Mouse (Mus musculus) B cell, adult 2 months (primary cell): Measurements from ENCODE around the gene Arl5c.
A peak's percentile ranks its signal among the peaks of the same experiment; 100 is the strongest.

Source experiments
- DNase-seq, 2 experiments: peaks; one replicate each; pipeline ENCODE4 v3.0.0; 2022

Gene Arl5c

DNA sequence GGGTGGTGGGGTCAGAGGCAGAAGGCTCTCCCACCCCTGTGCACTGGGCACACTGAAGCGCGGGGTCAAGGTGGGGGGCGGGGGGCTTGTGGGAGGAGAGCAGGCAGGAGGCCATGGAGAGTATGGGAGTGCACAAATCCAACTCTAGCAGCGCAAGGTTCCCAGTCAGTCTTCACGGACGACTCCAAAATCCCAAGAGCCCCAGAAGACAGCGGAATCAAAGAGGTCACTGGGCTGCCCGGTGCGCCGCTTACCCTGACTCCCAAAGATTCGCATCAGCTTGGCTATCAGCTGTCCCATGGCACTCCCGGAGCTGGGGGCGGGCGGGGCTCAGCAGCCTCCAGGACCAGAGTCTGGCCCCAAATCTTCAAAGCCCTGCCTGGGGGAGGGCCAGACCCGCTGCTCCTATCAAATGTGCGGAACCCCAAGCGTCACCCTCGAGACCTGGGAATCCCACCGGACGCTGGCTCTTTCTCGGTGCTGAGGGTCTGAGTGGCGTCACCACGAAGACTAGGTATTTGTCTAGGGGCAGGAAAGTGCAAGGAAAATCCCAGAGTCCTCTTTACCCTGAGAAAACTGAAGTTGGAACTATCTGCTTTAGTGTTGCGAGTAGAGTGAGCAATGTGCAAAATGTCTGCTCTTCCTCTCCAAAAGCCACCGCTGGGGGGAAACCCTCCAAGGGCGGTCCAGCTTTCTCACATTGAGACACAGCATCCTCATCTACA is at the start of gene Arl5c:
Arl5c (minus strand) TSS at position 618 of the 725 bp plus-strand sequence.
- DNase-seq: peak; percentile 80 to 81

DNA sequence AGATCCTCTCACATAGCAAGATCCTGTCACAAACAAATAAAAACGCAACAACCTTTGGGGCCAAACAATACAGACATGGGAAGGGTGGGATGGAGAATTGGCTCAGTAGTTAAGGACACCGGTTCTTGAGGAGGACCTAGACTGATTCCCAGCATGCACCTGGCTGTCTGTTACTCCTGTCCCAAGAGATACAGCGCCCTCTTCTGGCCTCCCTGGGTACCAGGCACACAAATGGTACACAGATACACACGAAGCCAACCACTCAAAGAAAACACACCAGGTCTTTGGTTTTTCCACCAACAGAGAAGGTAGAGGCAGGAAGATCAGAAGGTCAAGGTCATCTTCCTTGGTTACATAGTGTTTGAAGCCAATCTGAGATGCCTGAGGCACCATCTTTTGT is 49.6 kb upstream of the Arl5c start:
- peak; percentile 52 to 54 for DNase-seq

DNA sequence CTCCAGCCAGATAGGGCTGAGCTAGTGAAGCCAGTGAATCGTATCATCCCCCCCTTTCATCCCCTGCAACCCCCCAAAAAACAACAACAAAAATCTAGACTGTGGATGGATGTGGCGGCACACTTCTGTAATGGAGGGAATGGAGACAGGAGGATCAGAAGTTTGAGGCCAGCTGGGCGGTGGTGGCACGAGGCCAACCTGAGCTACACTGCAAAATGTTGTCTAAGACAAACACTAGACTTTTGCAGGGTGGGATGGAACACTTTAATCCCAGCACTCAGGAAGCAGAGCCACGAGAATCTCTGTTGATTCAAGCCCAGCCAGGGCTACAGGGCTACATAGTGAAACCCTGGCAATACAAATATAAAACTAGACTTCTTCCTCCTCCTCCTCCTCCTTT is 48.1 kb upstream of the Arl5c start:
- DNase-seq: no peak

DNA sequence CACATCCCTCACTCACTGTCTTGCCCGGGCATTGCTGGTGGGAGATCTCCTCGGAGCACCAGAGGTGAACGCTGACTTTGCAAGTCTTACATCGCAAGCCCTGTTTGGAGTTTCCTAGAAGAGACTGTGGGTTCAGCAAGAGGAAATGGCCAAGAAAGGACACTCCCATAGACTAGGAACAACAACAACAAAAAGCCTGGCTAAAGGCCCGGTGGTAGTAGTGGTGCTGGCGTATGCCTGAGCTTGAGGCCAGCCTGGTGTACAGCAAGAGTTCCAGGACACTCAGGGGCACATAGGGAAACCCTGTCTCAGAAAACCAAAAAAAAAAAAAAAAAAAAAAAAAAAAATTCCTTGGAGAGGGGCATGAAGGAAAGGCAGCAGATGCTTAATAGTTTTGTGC is 46.8 kb upstream of the Arl5c start:
- no peak for DNase-seq

DNA sequence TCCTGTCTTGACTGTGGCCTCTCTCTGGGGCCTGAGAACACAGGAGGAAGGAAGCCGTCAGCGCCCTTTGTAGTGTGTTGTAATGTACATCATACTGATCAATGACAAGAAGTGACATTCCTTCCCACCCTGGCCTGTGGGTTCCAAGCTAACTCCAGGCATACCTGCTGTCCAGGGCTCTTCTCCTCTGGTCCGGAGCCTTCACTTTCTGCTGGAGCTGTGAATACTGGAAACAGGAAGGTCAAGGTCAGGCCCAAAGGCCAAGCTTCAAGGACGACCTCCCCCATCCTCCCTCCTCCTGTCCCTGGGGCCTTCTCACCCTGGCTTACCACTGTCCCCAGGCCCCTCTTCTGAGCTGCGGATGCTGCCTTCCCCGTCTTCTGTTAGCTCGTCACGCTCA is 45.0 kb upstream of the Arl5c start:
- DNase-seq: no peak

DNA sequence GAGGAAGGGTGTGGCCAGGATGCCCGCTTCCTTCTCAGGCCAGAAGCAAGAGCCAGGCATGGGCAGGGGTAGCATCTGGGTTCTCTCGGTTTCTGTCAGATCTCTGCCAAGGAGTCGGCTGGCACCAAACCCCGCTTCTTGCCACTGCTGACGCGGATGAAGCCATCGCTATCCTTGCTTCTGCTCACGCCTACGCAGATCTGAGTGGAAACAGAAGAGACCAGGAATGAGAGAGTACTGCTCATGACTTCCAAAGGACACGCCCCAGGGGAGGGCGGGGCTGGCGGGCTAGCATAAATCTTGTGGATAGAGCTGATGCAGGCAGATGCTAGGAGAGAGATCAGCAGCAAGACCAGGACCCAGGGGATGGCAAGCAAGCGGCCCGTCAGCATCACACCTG is 41.9 kb upstream of the Arl5c start:
- no peak for DNase-seq

DNA sequence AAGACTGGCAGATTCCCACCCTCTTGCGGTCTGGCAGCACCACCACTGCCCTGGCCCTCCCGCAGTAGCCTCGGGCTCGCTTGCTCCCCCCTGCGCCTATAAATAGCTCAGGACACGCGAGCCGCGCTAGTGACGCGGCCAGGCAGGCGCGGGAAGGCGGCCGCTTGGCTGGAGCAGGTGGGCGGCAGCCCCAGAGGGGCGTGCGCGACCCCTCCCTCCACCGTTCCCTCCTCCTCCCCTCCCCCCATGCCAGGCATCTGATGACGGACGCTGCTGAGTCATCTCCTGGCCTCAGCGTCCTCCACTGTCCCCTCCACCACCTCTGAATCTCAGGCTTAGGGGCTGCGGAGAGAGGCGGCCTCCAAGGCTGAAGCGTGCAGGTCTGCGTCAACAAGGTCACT is 40.0 kb upstream of the Arl5c start:
- DNase-seq: no peak

DNA sequence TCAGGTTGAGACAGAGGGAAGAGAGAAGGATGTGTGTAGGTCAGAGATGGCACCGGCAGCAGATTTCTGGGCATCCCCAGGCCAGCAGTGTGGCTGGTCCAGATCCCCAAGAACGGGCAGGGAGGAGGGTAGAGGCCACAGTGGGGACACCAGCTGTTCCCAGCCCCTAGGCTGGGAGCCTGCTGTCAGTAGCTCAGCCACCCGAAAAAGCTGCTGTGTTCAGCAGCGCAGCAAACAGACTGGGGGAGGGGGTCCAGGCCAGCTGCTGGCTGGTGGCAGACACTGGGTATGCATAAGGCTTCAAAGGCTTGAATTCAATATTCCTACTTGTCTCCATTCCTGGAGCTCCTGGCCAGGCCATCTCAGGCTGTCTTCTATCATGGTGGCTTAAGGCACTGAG is 38.9 kb upstream of the Arl5c start:
- DNase-seq: no peak

DNA sequence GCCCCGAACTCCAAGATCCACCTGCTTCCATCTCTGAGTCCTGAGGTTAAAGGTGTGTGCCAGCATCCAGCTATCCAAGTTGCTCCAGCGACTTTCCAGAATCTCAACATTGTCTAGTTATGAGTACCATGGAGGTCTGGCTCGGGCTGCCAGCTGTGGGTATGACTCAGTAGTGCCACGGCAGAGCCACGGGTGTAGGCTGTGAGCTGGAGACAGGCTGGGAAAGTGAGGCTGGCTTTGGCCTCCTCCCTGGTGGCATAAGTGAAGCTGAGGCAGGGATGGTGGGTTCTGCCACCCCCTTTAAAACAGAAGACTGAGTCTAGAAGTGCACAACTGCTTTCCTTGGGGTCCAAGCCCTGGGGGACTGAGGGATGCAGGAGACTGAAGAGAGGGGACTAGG is 38.1 kb upstream of the Arl5c start:
- DNase-seq: no peak

DNA sequence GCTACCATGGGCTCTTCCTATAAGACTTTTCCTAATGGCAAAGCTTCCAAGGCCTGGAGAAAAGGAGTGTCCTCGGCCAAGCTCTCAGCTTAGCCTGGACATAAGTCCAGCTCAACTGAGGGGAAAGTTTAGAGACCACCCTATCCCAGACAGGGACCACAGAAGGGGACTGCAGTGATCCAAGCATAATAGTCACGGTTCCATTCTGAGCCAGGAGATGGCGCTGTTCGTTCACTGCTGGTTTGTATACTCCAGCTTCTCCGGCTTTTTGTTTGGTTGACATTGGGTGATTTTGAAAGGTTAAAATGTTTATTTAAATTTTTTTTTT is 35.4 kb upstream of the Arl5c start:
- DNase-seq: peak; percentile 85 to 87

DNA sequence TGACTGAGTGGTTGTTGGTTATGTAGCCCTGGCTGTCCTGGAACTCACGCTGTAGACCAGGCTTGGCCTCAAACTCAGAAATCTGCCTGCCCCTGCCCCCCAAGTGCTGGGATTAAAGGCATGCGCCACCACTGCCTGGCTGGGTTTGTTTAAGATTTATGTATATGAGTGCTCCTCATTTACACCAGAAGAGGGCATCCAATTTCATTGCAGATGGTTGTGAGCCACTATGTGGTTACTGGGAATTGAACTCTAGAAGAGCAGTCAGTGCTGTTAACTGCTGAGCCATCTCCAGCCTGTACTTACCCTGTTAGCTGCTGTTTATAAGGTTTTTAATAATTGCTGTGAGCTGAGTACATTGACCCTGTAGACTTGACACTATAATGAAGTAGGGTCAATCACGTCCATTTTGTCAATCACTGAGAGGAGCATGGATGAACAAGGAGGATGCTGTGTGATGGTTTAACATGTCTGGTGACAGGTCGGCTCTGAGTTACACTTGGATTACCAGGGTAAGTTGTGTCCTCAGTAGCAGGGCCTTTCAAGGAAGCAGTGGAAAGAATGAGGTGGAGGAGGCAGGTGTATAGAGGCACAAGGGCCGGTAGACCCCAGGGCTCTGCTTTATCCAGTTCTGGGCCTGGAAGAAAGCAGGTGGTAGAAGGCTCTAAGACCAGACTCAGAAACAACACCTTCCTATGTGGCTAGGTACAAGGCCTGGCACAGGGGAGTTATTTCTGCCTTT is 34.9 kb upstream of the Arl5c start:
- DNase-seq: peak in 1 of 2 experiments; percentile 16

DNA sequence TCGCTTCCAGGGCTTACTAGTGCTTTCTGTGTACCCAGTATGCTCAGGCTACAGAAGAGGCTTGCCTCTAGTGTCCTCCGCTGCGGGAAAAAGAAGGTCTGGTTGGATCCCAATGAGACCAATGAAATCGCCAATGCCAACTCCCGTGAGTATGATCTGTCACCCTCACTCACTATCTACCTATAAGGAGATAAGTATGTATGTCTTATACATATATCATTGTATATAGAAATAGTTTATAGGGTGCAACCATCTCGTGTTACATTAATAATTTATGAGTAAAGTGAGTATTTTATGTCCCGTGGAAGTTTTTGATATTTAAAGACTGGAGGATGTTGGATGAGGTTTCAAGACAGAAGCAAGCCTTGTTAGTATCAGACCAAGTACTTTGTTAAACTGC is 31.8 kb upstream of the Arl5c start:
- DNase-seq: no peak

DNA sequence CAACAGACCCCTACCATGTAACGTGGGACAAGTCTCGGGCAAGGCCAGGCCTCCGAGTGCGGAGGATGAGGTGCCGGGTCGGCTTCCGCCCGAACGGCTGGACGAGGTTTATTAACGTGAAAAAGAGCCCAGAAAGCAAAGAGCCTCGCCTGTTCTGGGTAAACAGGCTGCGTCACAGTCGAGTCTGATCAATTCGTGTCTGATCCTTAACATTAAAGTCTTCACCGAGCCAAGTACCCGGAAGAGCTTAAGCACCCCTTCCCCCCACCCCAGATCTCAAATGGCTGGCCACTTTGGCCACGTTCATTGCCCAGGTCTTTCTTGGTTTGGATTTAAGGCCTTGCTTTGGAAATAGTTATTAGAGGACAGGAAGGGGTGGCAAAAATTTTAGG is 31.3 kb upstream of the Arl5c start:
- DNase-seq: no peak

DNA sequence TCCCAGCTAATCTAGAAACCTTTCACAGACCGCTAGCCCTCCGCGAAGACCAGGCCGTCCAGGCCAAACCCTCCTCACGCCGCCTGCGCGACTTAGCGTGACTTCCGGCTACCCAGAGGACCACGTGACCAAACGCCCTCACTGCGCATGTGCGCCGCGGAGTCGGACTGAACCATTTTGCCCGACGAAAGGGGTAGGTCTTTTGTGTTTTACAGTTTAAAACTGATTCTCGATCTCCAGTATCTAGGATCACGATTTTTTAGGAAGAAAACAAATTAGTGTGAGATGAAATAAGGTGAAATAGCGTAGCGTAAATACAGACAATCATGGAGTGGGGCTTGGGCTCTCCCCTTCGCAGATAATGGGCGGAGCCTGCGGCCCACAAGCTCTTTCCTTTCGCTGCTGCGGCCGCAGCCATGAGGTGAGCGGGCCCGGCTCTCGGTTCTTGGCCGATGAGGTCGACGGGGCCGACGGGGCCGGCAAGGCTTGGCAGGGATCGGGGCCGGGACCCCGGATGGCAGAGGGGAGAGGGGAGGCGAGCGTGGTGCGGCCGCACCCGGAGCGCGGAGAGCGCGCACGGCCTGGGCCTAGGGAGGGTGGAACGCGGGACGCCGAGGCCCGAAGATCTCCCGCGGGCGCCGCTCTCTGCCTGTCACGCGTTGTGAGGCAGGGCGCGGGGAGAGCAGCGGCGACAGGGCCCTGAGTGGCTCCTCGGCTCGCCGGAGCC is 30.8 kb upstream of the Arl5c start, which contains the start of gene Rpl19:
Rpl19 (plus strand) TSS at position 141 of the 727 bp plus-strand sequence.
- DNase-seq: peak; percentile 91 to 93

DNA sequence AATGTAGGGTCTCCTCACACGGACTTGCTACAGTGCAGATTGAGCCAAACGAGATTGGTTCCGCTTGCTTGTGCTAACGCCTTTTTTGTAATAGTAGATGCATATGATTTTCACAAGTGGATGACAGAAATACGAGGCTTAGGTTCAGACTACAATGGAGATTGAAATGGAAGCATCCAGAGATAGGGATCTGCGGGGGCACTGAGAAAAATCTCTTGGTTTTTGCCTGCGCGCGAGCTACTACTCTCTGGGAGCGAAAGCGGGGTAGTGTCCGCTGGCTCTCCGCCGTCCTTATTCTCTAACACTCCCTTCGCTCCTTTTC is 30.2 kb upstream of the Arl5c start:
- DNase-seq: no peak

DNA sequence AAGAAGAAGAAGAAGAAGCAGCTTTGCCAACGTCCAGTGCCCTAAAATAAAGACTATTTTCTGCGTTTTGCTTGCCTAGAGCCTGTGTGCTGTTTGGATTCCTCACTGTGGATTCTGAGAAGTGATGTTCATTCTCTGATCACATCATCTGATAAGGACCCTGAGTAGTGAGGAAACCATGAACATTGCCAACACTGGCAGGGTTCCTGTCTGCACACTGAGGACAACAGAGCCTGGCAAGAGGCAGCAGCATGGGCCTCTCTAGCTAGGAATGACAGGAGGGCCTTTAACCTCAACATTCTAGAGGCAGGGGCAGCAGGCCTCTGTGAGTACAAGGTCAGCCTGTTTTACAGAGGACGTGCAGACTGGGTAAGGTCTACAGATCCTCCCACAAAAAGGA is 28.5 kb upstream of the Arl5c start:
- no peak for DNase-seq

DNA sequence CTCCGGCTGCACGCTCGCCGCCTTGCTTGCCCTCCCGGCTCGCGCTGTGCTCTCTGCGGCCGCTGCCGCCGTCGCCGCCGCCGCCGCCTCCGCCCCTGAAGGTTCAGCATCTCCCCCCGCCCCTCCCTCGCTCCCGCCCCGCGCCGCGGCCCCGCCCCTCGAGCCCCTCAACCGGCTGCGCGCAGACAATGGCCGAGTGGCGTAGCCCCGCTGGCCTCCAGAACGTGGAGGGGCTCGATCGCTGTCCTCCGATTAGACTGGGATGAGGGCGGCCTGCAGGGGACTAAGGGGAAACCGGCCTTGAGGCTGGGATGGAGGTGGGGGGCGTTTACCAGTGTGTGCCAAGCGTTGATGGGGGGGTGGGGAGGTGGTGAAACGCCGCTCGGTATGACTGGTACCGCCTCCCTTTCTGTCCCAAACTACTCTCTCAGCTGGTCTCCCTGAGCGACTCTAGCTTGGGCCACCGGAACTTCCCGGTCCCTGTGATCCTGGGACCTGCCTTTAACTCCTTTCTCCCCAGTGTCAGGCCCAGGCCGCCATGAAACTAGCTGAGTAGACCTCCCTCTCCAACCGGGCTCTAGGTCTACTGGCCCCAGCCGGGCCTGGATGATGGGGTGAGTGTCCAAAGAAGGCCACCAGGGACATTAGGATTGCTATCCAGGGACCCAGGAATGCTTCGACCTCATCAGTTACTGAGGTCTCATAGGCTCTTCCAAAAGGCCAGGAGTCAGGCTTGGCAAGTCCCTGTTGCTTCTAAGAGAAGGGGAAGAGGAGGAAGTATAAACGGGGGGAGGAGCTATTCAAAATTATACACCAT is 26.8 kb upstream of the Arl5c start, which contains the start of gene Cacnb1:
Cacnb1 (minus strand) TSS at position 480 of the 817 bp plus-strand sequence.
- peak; percentile 45 to 53 for DNase-seq

DNA sequence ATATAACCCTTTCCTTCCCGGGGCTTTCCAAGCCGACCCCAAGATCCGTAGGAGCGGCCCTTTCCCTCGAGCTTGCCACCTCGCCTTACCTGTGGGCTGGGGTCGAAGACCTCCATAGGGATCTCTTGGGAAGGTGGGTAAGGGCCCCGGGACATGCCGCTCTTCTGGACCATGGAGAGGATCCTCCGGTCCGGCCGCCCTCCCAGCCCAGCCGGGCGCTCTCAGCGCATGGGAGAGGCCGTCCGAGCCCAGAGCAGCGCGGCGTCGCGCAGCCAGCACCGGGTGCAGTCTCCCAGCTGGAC is 26.2 kb upstream of the Arl5c start:
- no peak for DNase-seq

DNA sequence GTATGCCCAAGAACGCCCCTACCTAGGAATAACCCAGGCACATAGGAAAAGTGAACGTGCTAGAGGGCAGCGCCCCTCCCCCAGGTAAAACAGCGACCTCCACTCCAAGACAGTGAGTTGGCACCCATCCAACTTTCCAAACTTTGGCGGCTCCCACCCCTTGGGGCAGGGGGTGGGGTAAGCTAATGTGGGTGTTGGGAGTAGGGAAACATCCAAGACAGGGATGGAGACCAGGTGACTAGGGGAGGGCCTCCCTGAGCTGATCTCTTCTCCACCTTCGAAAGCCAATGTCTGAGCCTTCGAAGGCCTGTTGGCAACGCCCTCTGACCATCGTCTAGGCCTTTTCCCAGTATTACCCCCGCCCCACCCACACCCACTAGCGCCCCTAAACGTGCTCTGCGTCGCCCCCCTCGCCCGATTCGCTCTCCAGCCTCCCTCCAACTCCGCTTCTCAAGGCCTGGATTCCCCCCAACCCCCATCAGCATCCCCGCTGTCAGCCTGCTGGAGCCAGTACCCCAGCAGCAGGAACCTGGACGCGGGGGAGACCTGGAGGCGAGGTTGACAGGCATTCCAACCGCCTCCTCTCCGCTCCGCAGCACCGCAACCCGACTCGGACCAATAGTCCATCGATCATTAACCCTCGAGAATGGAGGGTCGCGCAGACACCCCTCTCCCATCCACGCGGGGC is 25.7 kb upstream of the Arl5c start:
- peak; percentile 18 to 25 for DNase-seq

DNA sequence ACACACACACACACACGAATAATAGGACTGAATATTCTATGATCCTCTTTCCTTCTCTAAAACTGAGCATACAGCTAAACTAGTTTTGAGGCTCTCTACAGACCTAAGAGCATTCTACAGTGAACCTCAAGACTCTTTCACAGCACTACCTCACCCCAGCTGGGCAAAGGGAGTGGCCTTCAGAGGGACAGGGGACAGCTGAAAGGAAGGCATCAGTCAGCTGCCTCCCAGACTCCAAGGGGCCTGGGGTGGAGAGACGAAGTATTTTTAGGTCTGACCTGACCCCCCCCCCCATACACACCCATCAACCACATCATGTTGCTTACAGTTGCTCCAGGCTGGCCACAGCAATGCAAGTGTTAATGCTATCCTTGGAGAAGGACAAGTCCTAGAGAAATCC is 25.1 kb upstream of the Arl5c start:
- no peak for DNase-seq

DNA sequence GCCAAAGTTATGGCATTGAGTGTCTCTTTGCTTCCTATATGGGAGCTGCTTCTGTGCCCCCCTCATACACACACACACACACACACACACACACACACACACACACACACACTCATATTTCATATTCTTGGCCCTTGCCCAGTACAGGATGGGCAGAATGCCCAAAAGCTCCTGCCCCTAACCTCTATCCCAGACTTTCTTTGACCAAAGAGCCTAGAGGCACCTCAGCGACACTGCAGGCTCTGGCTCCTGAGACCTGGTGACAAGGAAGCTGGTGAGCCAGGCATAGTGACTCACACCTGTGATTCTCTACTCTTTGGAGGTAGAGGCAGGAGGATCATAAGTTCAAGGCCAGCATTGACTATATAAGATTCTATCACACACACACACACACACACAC is 24.7 kb upstream of the Arl5c start:
- DNase-seq: peak in 1 of 2 experiments; percentile 13

DNA sequence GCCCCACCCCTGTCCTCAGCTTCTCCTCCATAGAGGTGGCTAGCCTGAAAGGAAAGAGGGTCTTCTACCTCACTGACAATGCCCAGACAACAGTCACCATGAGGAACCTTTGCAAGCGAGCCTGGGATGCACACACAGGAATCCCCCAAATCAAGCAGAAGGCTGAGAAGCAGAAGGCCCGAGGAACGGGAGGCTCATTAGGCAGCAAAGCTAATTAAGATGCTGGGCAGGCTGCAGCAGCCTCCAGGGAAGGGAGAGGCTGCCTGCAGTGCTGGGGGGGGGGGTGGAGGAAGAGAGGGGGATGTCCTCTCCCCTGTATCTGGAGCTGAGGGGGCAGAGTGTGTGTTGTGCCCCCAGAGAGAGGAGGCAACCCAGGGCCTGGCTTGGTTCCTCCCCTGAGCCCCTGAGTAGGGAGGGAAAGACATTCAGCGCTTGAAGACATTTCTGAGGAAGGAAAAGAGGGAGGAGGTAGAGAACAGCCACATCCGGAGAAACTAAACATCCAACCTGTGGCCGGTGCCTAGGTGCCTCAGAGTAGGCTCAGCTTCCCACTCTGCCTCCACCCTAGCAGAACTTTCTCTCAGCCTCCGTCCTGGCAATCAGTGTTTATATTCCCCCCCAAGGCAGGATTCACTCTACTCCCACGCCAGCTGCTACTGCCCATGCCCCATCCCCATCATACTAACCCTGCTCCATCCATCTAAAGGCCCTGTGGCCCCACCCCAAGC is 24.1 kb upstream of the Arl5c start:
- no peak for DNase-seq
